Mouse (Mus musculus) adrenal gland (tissue): ENCODE data around the gene Ahnak.
"Not testable (repeated sequence)": the region's sequence is repeated elsewhere in the genome, so short reads cannot be mapped to it uniquely, and the experiment has no call there.

ENCODE experiments used
- intact Hi-C: fragments of 180-260 bp; cut with DNase I; formaldehyde crosslinking; loops from one replicate; pipeline ENCODE4 v1.15.1; 2025

The Ahnak gene

GRCm38 (mm10) chr19:9123986-9124385 is 134.9 kb downstream of the Ahnak start:
- intact Hi-C loops = not testable (repeated sequence)
